Mouse (Mus musculus) megakaryocyte, adult 5-6 weeks (primary cell): ENCODE measurements around the gene Pdzd4. TPM values are rescaled to one million over a fixed set of nuclear protein-coding genes. Genes with fewer than 3 reads are reported as not detected.

Experiments
- ATAC-seq: 2 replicates; pipeline ENCODE4 v1.8.0; 2016; ENCODE audit warnings: mild to moderate bottlenecking, inconsistent platforms; ENCODE audit not compliant: poor library complexity, severe bottlenecking
- total RNA-seq, 2 experiments: library from RNA; stranded (forward) in 1 of 2; stranded (reverse) in 1 of 2; fragments of 153-499, 151-499 nt in 1 of 2; fragments of 221-1000, 200-1000 nt in 1 of 2; gene quantifications; 2 replicates each; pipeline versions ENCODE4 v1.2.3 to v1.2.4; 2015 to 2017

Gene Pdzd4
- total RNA-seq (2015) (1.5 and 1.7 TPM in 2 replicates), total RNA-seq (2017) (5.1 and 5.8 TPM in 2 replicates)

- ATAC-seq, result no peak
Measured at GRCm38 (mm10) chrX:73824185-73825151, at the start of gene Pdzd4. Gene Pdzd4 (minus strand): TSS chrX:73824969.

- ATAC-seq, result no peak
Measured at GRCm38 (mm10) chrX:73871956-73872355, 47.2 kb upstream of the Pdzd4 start.

- no peak for ATAC-seq
Measured at GRCm38 (mm10) chrX:73871474-73871873, 46.7 kb upstream of the Pdzd4 start.

- no peak for ATAC-seq
Measured at GRCm38 (mm10) chrX:73869334-73869733, 44.6 kb upstream of the Pdzd4 start.

- ATAC-seq, result no peak
Measured at GRCm38 (mm10) chrX:73867852-73868251, 43.1 kb upstream of the Pdzd4 start.

- ATAC-seq, result no peak
Measured at GRCm38 (mm10) chrX:73867256-73867655, 42.5 kb upstream of the Pdzd4 start.

- ATAC-seq, result no peak
Measured at GRCm38 (mm10) chrX:73864692-73865091, 39.9 kb upstream of the Pdzd4 start.

- no peak for ATAC-seq
Measured at GRCm38 (mm10) chrX:73855087-73855408, 30.3 kb upstream of the Pdzd4 start.

- no peak for ATAC-seq
Measured at GRCm38 (mm10) chrX:73854326-73855086, 29.7 kb upstream of the Pdzd4 start.

- no peak for ATAC-seq
Measured at GRCm38 (mm10) chrX:73836691-73837090, 11.9 kb upstream of the Pdzd4 start.

GRCm38 (mm10) chrX:73835731-73836130, 11.0 kb upstream of the Pdzd4 start:
- no peak for ATAC-seq

GRCm38 (mm10) chrX:73823747-73824146, 1.0 kb downstream of the Pdzd4 start:
- no peak for ATAC-seq

GRCm38 (mm10) chrX:73816596-73817314, 8.0 kb downstream of the Pdzd4 start:
- ATAC-seq, result peak; percentile 78

GRCm38 (mm10) chrX:73815072-73815471, 9.7 kb downstream of the Pdzd4 start:
- ATAC-seq, result no peak

GRCm38 (mm10) chrX:73805814-73806213, 19.0 kb downstream of the Pdzd4 start:
- ATAC-seq, result no peak

GRCm38 (mm10) chrX:73798502-73798901, 26.3 kb downstream of the Pdzd4 start:
- ATAC-seq, result peak; percentile 96

GRCm38 (mm10) chrX:73797511-73797910, 27.3 kb downstream of the Pdzd4 start:
- no peak for ATAC-seq

- ATAC-seq, result no peak
Measured at GRCm38 (mm10) chrX:73793505-73793904, 31.3 kb downstream of the Pdzd4 start.

GRCm38 (mm10) chrX:73793039-73793438, 31.7 kb downstream of the Pdzd4 start:
- no peak for ATAC-seq

GRCm38 (mm10) chrX:73788501-73788900, 36.3 kb downstream of the Pdzd4 start:
- ATAC-seq, result no peak

- ATAC-seq, result no peak; the same call in 1 of the 2 replicates
Measured at GRCm38 (mm10) chrX:73787225-73787558, 37.6 kb downstream of the Pdzd4 start.
